Mouse (Mus musculus): ENCODE results near the gene Ano10.

Ano10 gene

DNA sequence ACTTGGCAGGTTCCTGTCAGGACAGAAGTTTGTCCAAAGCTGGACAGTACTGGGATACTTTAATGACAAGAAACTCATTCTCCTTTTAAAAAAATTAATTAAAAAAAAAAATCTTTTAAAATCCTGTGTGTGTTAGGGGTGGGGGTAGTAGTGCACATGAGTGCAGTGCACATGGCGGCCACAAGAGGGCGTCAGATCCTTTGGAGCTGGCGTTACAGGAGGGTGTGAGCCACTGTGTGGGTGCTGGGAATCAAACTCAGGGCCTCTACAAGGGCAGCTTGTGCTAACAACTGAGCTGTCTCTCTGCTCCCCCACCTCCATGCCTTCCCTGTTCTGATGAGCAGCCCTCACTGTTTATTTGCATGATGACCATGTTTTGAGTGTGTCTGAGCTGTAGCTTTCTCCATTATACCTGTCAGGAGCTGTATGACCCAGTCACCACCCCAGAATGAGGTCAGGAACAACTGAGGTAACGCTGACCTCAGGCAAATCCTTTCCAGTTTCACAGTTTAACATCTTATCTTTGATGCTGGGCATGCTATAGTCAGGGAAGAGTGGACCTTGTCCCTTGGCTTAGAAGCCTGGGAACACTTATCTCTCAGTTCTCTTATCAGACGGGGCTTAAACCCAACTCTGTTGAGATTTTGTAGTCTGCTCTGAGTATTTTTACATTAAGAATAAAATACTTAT lies 137.7 kb downstream of the Ano10 start:
- no peak for DNase-seq (ENCODE audit: low spot score)

GRCm38 (mm10) chr9:122155193-122155592 lies 139.0 kb downstream of the Ano10 start:
- no peak for DNase-seq (ENCODE audit: low spot score)

DNA sequence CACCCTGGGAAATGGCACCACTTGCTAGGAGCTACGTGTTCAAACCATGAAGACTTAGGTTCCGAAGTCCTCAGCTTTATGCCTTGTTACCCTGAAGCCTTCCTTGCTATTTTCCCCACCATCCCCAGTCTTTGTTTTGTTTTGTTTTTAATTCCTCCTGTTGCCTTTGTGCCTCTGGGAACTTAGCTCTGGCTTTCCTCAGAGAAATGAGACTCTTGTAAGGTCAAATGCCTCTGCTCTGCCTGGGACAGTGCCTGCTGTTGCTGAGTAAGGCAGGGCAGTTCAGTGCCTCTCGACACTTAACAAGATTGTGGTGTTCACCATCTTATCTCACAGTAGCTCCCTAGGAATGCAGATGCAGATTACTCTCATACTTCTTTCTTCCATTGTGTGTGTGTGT lies 140.8 kb downstream of the Ano10 start:
- no peak for DNase-seq (ENCODE audit: low spot score)

DNA sequence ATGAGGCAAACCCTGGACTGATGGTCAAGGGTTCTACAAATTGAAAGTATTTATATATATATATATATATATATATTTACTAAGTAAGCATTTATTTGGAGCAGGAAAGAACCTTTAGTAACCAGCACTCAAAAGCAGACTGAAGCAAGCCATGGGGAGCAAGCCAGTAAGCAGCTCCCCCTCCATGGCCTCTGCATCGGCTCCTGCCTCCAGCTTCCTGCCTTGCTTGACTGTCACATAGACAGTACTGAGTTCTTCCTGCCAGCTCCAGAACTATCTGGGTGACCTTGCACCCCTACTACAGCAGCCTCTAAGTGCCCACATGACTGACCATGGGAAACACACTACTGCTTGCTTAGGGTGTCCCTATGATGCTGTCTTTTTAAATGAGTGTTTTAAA lies 141.7 kb downstream of the Ano10 start:
- DNase-seq (ENCODE audit: low spot score): no peak

GRCm38 (mm10) chr9:122152063-122152462 lies 142.2 kb downstream of the Ano10 start:
- no peak for DNase-seq (ENCODE audit: low spot score)

DNA sequence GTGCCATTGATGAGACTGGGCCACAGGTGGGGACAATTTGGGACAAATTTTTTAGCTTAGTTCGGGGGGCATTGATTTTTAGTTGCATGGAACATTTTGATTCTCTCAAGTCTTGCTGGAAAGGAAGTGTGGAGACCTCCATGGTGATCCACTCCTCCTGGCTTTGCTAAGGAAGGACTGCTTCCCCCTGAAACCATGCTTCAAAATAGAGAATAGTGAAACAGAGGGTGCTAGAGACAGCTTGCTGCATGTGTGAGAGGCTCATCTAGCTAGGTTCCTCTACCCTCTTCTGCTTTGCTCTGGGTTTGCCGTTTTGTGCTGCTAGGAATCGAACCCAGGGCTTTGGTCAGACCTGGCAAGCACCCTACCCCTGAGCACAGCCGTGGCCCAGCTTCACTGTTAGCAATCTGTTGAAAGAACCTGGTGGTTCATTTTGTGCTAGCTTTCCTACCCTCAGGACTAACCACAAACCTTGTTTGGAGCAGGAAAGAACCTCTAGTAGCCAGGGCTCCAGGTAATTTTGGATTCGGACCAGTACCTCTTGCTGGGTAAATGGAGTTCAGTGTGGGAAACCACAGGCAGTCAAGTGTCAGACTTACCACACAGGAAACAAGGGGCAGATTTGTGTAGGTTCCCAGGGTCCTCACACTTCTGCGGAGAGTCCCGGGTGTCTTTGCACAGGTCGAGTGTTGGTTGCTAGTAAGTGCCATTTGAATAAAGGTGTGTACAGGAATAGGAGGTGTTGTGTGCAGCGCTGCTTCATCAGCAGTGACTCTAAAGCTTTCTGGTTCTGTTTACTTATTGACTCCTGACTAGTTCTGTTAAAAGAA lies 144.0 kb downstream of the Ano10 start:
- peak; percentile 58 for DNase-seq (ENCODE audit: low spot score)

DNA sequence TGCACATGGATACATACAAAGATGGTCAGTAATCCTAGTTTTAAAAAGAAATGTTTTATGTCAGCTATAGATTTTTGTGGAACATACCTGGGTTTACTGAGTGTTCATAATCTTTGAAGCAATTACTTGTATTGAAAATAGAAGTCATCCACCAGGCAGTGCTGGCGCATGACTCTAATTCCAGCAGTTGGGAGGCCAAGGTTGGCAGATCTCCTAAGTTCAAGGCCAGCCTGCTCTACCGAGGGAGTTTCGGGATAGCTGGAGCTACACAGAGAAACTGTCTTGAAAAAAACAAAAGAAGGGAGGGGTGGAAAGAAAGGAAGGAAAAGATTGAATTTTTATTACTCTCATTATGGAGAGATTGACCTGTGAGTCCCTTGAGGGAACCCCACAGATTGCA lies 145.9 kb downstream of the Ano10 start:
- no peak for DNase-seq (ENCODE audit: low spot score)

- DNase-seq (ENCODE audit: low spot score): no peak
These were observed 147.9 kb downstream of the Ano10 start for GRCm38 (mm10) chr9:122146124-122146870.

GRCm38 (mm10) chr9:122145677-122146076 lies 148.5 kb downstream of the Ano10 start:
- DNase-seq (ENCODE audit: low spot score): no peak

- DNase-seq (ENCODE audit: low spot score): no peak
These were observed 149.4 kb downstream of the Ano10 start for GRCm38 (mm10) chr9:122144776-122145175.

DNA sequence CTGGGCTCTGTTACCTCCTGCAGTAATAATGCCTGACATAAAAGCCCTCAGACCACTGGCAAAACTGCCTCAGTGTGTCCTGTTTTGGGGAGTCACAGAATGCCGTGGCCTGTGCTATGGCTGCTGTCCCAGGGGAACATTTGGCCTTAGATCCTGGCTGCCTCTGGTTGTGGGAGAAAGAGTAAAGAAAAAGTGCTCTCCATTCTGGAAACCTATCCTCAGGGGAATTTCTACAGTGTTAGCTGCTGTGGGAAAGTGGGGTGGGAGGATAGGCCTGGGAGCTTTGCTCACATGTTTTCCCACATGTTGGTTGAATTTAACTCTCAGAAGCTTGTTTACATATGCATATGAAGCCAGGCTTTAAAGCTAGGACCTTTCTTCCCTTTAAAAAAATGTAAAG lies 151.0 kb downstream of the Ano10 start:
- DNase-seq (ENCODE audit: low spot score): no peak

- no peak for DNase-seq (ENCODE audit: low spot score)
These were observed 155.0 kb downstream of the Ano10 start for GRCm38 (mm10) chr9:122139236-122139635.

DNA sequence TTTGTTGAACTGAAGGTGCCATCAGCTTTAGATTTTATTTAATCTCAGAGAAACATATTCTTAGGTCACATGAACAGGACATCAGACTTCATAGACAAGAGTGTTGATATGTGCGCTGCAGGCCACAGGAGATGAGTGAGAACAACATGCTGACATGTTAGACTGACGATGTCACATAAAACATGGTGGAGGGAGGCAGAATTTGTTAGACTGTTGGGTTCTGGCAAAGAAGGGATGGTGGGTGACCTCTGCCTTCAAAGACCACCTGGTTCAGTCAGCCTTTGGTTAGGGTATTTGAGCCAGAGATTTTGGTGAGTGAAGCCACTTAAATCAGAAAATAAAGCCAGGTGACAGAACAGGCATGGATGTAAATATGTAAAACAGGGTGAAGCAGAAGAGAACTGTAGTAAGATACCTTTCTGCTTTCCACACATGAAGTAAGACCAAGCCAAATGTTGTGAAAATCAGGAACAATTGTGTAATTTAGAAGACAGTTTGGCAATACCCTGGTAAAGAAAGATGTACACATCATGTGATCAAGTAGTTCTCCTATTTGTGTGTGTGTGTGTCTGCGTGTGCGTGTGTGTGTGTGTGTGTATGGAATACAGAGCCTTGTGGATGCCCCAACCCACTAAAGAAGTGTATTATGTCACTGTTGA lies 155.7 kb downstream of the Ano10 start:
- DNase-seq (ENCODE audit: low spot score): no peak

DNA sequence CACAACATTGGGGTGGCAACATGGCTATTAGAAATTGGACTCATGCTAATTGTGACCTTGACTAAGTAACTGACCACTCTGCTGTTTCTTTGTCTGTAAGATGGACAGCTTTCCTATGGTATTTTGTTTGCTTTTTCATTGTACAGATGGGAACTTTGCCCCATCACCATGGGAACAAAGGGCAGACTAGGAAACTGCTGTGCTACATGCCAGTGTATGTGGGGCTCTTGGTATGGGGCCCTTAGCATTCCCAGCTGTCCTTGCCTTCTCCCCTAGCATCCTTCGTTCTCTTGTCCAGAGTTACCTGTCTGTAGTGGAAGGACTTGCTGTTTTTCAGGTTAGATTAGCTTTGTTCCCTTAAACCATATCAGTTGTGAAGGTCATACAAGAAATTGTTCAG lies 156.3 kb downstream of the Ano10 start:
- DNase-seq (ENCODE audit: low spot score): no peak

DNA sequence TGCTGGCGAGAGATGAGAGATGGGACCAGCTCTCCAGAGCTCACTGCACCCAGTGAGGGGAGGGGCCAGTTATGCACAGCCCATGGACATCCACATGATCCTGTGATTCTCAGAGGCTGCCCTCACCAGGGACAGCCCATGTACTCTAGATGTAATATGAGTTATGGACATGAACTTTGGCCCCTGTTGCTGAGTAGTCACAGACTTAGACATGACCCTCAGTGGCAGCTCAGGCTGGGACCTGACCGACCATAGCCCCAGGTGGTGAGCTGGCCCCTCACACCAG lies 158.4 kb downstream of the Ano10 start:
- DNase-seq (ENCODE audit: low spot score): no peak

GRCm38 (mm10) chr9:122135095-122135884 lies 158.9 kb downstream of the Ano10 start:
- DNase-seq (ENCODE audit: low spot score): no peak

GRCm38 (mm10) chr9:122132145-122132544 lies 162.1 kb downstream of the Ano10 start:
- DNase-seq (ENCODE audit: low spot score): no peak

GRCm38 (mm10) chr9:122130666-122131065 lies 163.6 kb downstream of the Ano10 start:
- no peak for DNase-seq (ENCODE audit: low spot score)

DNA sequence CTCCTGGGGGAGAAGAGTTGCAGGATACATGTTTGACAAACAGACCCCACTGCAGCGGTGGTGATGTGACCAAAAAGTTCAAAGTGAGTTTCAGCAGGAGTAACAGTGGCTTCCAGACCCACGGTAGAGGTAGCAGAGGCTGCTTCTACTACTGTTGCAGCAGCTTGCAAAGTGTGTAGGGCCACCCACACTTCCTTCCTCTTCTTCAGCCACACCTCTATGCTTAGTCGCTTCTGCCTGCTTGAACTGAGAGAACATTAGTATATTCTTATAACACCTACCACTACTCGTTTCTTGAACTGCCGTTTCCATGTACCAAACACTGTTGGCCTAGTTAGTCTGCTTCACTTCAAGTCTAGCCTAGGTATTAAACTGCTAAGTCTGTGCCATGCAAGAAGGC lies 165.5 kb downstream of the Ano10 start:
- peak; percentile 47 for DNase-seq (ENCODE audit: low spot score)

- no peak for DNase-seq (ENCODE audit: low spot score)
These were observed 166.9 kb downstream of the Ano10 start for GRCm38 (mm10) chr9:122127271-122127785.

DNA sequence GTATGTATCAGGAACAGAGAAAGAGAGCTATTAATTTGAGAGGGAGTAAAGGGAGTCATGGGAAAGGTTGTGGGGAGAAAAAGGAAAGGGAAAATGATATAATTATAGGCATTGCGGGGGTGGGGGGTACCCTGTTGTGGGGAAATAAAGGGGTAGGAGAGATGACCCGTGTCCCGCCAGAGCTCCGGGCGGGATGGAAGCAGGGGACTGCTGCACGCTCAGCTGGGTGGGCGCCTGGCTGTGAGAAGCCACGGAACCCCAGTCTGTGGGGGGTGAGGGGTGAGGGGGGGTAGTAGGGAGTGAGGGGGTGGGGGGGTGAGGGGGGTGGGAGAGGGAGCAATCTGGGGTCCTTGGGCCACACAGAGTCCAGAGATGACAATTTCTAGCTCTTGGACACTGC lies 167.4 kb downstream of the Ano10 start:
- DNase-seq (ENCODE audit: low spot score): no peak

All from T-cell, adult 2 months (primary cell).